Mouse (Mus musculus) WW6 (cell line): ENCODE results near the gene Sgcg.

ENCODE experiments used
- DNase-seq: peaks from one replicate; pipeline ENCODE4 v3.0.0-alpha.2; 2013; ENCODE audit warnings: low read depth, low spot score

Sgcg gene

GRCm38 (mm10) chr14:61232016-61232568 lies 26.2 kb downstream of the Sgcg start:
- DNase-seq: no peak

GRCm38 (mm10) chr14:61230179-61230578 lies 28.1 kb downstream of the Sgcg start:
- no peak for DNase-seq

DNA sequence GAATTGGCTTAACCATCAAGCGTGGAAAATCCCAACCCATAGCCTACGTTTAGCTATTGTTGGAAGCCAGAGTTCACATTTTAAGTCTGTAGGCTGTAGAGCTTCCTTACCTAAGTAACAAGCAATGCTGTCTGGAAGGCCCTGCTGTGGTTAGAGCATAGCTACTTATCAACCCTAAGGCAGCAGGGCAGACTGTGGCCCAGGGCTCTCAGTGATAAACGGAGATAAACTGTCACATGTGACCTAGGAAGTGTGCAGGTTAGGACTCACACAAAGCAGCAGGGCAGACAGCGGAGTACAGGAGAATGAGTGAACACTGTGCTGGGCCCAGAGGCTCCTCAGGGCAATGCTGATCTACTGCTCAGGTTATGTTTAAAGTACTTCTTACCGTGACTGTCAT lies 28.5 kb downstream of the Sgcg start:
- DNase-seq: no peak

DNA sequence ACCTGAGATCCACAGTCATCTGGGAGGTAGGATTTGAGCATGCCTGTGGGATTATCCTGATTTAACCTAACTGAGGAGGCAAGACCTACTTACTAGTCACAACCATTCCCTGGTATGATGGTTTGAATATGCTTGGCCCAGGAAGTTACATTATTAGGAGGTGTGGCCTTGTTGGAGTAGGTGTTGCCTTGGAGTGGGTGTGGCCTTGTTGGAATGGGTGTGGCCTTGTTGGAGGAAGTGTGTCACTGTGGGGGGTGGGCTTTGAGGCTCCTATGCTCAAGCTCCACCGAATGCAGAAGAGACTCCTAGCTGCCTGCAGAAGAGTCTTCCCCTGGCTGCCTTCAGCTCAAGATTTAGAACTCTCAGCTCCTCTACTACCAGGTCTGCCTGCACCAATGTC lies 32.1 kb downstream of the Sgcg start:
- no peak for DNase-seq

- no peak for DNase-seq
Observed at GRCm38 (mm10) chr14:61224387-61225077, 33.8 kb downstream of the Sgcg start.

DNA sequence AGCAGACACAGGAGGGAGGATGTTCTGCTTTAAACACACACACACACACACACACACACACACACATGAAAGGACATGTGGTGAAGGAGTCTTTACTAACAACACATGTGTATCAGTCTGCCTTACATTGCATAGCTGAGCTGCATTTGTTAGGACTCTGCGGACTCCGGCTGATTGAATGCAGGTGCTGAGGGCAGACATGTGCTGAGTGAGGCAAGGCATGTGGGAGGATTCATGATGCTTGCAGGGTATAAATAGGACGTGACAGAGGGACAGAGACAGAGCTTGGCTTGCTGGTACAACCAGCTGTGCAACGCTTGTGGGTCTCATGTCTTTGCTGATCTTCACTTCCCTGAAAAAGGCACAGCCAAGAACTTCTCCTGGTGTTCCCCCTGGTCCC lies 34.5 kb downstream of the Sgcg start:
- DNase-seq: no peak

DNA sequence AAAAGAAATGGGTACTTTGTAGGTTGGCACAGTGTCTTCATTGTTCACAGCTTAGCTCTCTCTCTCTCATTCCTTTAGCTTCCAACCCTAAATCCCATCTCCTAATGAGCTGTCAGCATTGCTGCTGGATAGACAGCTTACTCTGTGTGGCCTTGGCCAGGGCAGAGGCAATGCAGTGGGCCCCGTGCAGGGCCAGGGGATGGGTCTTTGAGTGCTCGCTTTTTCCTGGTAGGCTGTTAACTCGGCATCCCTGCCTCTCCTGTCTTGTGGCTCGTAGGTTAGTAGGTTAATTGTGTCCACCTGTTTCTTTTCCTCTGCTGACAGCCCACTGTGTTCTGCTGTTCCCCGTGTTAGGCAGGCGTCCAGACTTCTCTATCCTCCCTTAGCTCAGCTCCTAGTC lies 35.8 kb downstream of the Sgcg start:
- DNase-seq: no peak

GRCm38 (mm10) chr14:61221166-61221565 lies 37.1 kb downstream of the Sgcg start:
- DNase-seq: no peak

DNA sequence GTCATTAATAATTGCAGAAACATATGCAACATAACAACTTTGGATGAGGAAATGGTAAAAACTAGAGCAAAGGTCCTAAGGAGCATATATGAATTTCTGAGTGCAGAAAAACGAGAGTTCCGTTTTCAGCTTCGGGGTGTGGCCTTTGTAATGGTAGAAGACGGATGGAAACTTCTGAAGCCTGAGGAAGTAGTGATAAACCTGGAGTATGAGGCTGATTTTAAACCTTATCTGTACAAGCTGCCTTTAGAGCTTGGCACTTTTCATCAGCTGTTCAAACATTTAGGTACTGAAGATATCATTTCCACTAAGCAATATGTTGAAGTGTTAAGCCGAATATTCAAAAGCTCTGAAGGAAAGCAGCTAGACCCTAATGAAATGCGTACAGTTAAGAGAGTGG lies 46.5 kb downstream of the Sgcg start:
- no peak for DNase-seq

- no peak for DNase-seq
Observed at GRCm38 (mm10) chr14:61210111-61210510, 48.2 kb downstream of the Sgcg start.

- DNase-seq: no peak
Observed at GRCm38 (mm10) chr14:61194416-61194815, 63.9 kb downstream of the Sgcg start.

- DNase-seq: no peak
Observed at GRCm38 (mm10) chr14:61192326-61192725, 66.0 kb downstream of the Sgcg start.

DNA sequence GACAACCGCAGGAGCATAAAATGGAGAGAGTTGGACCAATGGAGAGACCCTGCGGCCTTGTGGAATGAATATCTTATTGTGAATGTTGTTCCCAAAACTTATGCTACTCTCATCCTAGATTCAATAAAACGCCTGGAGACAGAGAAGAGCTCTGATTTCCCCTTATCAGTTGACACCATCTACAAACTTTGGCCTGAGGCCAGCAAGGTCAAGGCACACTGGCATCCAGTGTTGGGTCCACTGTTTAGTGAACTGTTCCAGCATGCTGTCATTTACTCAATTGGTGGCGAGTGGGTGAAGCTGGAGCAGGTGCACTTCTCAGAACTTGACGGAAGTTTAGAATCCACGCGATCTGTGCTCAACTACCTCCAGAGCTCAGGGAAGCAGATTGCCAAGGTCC lies 66.4 kb downstream of the Sgcg start:
- DNase-seq: no peak

DNA sequence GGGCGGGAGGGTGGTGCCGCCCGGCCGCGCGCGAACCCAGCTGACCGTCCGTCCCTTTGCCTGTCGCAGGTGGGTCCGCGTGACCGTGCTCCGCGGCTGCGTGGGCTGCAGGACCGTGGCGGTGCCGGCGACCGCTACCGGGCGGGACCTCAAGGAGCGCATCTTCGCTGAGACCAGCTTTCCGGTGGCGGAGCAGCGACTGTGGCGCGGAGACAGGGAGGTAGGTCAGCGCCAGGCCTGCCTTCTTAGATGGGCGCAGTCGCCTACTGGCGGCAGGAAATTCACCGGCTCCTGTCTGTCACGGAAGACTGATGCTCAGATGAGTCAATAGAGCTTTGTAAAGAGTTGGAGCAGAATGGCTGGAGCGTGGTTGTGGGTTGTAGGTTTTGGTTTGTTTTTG lies 85.1 kb downstream of the Sgcg start:
- peak; percentile 38 for DNase-seq

GRCm38 (mm10) chr14:61172548-61173158 lies 85.6 kb downstream of the Sgcg start:
- peak; percentile 99 for DNase-seq

DNA sequence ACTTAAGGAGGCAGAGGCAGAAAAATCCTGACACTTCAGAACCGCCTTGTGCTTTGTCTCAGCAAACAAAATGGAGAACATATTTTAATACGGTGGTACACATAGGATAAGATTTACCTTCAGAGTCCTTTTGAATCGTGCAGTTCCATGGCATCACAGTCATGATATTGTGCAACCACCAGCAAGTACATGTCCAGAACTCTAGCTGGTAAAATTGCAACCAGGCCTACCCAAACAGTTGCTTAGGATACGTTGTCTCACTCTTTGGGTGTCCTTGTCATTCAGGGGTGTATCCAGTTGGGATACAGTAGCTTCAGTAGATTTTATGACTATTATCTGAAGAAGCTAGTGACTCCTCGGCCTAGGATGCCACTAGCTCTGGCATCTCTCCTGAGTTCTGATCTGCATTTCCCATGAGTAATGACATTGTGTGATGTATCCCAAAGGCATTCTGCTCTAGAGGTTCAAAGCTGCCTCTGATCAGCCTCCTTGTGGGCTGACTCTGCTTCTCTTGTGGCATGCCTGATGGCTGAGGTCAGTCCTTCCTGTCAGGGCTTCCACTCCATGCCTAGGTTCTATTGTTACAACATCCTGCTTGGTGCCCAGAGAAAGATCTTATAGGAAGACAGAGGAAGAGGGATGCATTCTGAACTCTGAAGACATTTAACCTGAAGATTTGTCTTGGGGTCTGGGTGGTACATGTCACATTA lies 86.9 kb downstream of the Sgcg start:
- DNase-seq: no peak
